Mouse (Mus musculus) gastrocnemius, postnatal 4 days (tissue): ENCODE results near the gene Mrpl33. TPM values are rescaled to one million over a fixed set of nuclear protein-coding genes. Genes with fewer than 3 reads are reported as not detected.
"Not testable (repeated sequence)": the region's sequence is repeated elsewhere in the genome, so short reads cannot be mapped to it uniquely, and the experiment has no call there.

ENCODE experiments used
- DNase-seq, 2 experiments: peaks; one replicate each; pipeline ENCODE4 v3.0.0; 2021 to 2022; ENCODE audit warnings: low spot score in 2 of 2, mixed read lengths in 2 of 2
- long read RNA-seq, 2 experiments: library from polyadenylated mRNA; stranded (forward); transcript quantifications; one replicate each; pipeline ENCODE4 v2.0.0; 2021
- total RNA-seq, 2 experiments: library from RNA; stranded (reverse); gene quantifications; 2 replicates each; pipeline ENCODE4 v1.2.3; 2021

The Mrpl33 gene
- total RNA-seq, result 100 to 1,000 TPM; 229 to 230 TPM
- long read RNA-seq, experiment 1, partial matches to known transcripts, result 0 of 142 reads
- long read RNA-seq, experiment 1, other reads (novel, unspliced or antisense), result 138 of 142 reads
- long read RNA-seq, experiment 2, transcript Mrpl33-203 (2 exons, 2,741 nt), result major isoform, 6 of 142 reads
- long read RNA-seq, experiment 2, partial matches to known transcripts, result 2 of 142 reads
- long read RNA-seq, experiment 2, other reads (novel, unspliced or antisense), result 134 of 142 reads

DNA sequence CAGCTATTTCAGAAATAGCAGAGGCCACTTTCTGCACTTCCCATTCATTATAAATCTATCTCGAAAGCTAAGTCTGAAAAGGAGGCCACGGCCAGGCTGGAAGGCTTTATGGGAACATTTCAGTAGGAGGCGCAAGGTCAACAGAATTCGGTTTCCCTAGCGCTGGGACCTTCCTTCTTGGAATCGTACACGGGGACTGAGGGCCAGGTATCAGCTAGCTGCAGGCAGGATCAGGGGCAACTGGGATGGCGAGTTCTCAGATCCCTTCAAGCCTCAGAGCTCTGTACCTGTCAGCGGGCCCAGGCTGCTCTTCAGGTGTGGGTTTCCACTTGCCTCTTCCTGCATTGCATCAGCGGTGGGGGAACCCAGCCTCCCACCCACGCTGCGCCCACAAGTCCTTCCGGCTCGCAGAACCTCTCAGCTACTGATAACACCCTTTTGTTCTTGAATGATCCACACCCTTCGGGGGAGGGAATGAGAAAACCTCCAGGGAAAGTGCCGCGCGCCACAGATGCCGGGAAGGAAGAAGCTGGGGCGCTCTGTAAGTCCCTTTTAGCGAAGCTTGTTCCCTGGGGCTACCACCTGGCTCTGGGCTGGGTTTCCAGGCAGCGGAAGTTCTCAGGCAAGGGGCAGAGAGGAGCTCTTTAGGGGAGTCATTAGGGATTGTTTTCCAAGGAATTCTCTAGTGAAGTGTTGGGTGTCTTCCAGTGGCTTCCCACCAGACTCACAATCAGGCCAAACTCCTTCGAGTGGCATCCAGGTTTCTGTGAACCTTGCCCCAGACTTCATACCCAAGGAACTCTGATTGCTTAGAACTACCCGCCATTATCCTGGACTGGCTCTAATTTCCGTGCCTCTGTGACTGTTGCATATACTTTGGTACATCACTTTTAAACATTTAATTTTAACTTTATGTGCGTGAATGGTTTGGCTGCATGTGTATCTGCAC lies at the start of gene Mrpl33:
Gene Mrpl33, plus strand, starts transcription at position 455 of the 949 bp plus-strand sequence.
- DNase-seq, result peak in 1 of 2 experiments; percentile 33

DNA sequence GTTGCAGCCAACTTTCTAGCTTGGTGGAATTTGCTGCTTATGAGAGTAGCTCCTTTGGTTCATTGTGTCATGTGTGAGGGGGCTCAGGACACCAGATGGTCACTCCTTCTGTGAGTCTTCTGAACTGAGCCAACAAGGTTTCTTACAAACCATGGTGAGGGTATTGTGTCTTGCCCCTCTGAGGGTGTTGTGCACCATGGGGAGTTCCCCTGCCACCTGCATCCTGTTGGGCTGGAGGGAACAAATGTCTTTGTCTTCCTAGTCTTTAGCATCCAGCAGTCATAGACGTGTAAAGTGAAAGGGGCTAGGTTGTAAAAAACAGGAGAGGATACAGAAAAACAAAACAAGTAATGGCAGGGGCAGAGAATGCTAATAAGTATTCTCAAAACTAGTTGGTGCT lies 37.3 kb upstream of the Mrpl33 start:
- no peak for DNase-seq

- no peak for DNase-seq
These were observed 36.4 kb upstream of the Mrpl33 start for GRCm38 (mm10) chr5:31560352-31560751.

- peak in 1 of 2 experiments; percentile 41 for DNase-seq
These were observed 34.6 kb upstream of the Mrpl33 start for GRCm38 (mm10) chr5:31562036-31562666.

GRCm38 (mm10) chr5:31563496-31563895 lies 33.2 kb upstream of the Mrpl33 start:
- DNase-seq, result peak; percentile 45 to 68

- no peak for DNase-seq
These were observed 32.8 kb upstream of the Mrpl33 start for GRCm38 (mm10) chr5:31563905-31564304.

- no peak for DNase-seq
These were observed 31.8 kb upstream of the Mrpl33 start for GRCm38 (mm10) chr5:31564976-31565375.

- DNase-seq, result no peak
These were observed 30.7 kb upstream of the Mrpl33 start for GRCm38 (mm10) chr5:31566026-31566425.

DNA sequence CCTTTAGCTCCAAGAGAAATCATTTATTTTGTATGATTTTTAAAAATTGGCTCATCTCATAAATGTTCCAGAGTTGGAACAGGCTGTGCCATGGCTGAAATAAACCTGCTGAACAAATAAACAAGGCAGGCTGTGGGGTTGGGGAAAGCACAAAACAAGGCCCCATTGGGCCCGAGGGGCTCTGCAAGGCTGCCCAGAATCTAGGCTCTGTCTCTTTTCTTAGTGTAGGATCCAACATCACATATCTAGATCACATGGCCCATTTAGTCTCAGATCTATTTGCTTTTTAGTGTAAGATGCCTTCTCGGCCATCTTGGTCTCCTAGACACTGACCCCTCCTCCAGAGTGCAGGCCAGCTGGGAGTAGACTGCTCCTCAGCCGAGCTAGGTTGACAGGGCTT lies 30.3 kb upstream of the Mrpl33 start:
- DNase-seq, result no peak

- DNase-seq, result no peak
These were observed 28.6 kb upstream of the Mrpl33 start for GRCm38 (mm10) chr5:31567951-31568657.

GRCm38 (mm10) chr5:31571023-31571608 lies 25.6 kb upstream of the Mrpl33 start:
- DNase-seq, result no peak

GRCm38 (mm10) chr5:31573722-31574121 lies 23.0 kb upstream of the Mrpl33 start:
- no peak for DNase-seq

DNA sequence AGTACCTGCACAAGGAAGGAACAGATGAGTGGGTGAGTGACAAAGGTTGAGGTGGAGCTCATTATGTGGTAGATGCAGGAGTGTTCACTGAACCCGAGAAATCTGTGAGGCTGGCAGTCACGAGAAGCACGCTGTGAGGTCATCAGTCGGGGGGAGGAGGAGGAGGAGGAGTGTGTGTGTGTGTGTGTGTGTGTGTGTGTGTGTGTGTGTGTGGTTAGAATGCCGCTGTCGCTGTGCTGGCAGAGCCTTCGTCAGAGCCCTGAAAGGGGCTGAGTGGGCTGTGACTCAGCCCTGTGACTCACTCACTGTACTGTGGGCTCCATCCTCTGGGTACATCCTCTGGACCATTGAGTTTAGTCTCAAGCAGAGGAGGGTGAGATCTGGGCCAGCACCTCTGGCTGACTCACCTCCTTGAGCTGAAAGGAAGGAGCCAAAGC lies 20.2 kb upstream of the Mrpl33 start:
- DNase-seq, result no peak

DNA sequence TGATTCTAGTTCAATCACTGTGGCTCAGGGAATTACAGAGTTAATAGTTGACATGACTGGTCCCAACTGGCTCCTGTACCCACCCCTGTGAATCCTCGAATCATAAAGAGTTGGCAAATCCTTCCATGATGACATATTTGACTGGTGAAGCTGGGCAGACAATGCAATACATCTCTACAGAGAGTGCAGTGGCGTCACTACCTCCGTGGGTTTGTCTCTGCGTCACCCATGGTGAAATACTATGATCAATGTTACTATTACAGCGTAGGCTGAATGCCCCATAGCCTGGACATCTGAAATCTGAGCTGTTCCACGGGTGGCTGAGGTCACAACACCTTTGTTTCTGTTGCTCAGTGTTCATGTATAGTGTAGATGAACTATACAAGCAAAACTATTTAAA lies 15.5 kb upstream of the Mrpl33 start:
- DNase-seq, result no peak

GRCm38 (mm10) chr5:31581932-31582331 lies 14.8 kb upstream of the Mrpl33 start:
- DNase-seq, result no peak

DNA sequence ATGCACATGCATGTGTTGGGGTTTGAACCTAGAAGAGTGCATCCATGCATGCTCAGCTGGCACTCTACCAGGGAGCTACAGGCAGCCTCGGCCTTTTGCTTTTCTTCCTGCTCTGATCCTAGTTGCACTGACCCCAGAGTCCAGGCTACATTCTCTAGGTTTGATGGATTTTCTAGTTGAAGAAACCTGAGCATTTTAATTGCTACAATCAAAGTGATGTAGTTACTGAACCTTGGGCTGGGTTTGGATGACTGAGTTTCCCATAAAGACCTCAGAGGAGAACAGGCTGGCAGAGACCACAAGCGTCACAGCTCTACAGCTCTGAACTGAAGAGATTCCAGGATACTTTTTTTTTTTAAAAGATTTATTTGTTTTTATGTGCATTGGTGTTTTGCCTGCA lies 13.5 kb upstream of the Mrpl33 start:
- DNase-seq, result no peak

GRCm38 (mm10) chr5:31585526-31585925 lies 11.2 kb upstream of the Mrpl33 start:
- DNase-seq, result no peak

DNA sequence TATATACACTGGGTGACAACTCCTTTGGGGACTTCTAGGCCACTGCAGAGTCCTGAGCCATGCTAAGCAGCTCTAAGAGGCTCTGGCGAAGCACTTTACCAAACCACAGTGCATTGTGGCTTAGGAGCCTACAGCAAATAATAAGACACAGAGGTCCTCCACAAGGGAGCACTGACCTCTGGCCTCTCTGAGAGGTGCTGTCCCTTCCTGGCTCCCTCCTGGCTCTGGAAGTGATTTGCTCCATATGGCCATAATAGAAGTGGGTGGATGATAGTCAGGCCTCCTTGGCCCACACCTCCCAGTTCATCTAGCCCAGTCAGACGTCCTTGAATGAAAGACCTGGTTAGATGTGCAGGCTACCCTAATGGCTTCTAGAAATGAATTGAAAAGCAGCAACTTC lies 8.7 kb upstream of the Mrpl33 start:
- no peak for DNase-seq

DNA sequence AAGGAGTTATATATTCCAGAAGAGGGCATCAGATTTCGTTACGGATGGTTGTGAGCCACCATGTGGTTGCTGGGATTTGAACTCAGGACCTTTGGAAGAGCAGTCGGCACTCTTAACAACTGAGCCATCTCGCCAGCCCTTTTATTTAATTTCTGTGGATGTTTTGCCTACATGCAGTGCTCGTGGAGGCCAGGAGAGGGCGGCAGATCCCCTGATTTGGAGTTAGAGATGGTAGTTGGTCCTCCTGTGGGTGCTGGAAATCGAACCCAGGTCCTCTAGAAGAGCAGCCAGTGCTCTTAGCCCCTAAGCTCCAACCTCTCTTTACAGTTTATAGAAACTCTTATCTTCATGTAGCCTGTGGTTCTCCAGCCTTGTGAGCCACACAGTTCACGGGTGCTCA lies 8.1 kb upstream of the Mrpl33 start:
- not testable (repeated sequence) for DNase-seq

DNA sequence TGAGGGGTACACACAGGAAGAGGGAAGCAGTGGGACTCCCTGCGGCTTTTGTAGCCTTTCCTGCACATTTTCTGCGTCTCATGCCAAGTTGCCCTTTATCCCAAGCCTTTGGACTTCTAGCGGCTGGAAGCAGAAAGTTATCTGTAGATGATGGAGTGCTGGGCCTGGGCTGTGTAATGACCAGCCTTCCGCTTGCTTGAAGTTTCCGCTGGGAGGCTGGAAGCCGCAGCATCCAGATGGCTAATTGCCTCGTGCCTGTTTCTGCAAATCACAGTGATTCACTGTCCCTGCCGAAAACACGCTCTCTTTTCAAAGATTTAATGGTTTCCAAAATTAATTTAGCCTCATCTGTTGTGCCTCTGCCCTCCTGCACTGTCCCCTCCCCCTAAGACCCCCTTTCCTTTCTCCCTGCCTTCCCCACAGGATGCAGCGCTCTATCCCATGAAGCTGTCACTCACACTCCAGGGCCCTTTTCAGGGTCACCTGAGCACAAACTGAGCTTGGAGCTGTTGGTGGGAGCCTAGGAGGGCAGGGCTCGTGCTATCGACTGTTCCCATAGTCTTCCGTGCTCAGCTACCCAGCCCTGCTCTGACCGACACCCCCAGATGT lies 6.9 kb upstream of the Mrpl33 start:
- DNase-seq, result no peak
